Mouse (Mus musculus): ENCODE results near the gene Snx7. TPM values are rescaled to one million over a fixed set of nuclear protein-coding genes. Genes with fewer than 3 reads are reported as not detected.

Snx7 gene
- polyA plus RNA-seq, 1 experiment from 2014 or later: 85.6 TPM

GRCm38 (mm10) chr3:117788800-117789693 lies 79.7 kb downstream of the Snx7 start:
- H3K9ac ChIP-seq (ENCODE audit: low read depth, low read length): no peak overlapping the region
- ATAC-seq: peak; percentile 11; the same call in 1 of the 2 replicates
- no peak overlapping the region for H3K27ac ChIP-seq (ENCODE audit: low read length)
- no peaks in the 10 kb centered on the region for H3K9me3 ChIP-seq (ENCODE audit: control insufficient read depth, low read length)
- no peak overlapping the region for H3K4me2 ChIP-seq (ENCODE audit: low read depth, low read length)
- H3K4me3 ChIP-seq (ENCODE audit: low read length): no peak overlapping the region
- H3K4me1 ChIP-seq (ENCODE audit: control insufficient read depth, insufficient read depth, low read length): no peaks in the 10 kb centered on the region
- 67% methylated on average over 14 of the region's 14 CpGs for WGBS
- no peaks in the 10 kb centered on the region for H3K36me3 ChIP-seq (ENCODE audit: control insufficient read depth, insufficient read depth, low read length)
- no peaks in the 10 kb centered on the region for H3K27me3 ChIP-seq (replicated peaks; ENCODE audit: control insufficient read depth, insufficient read depth, low read length)

GRCm38 (mm10) chr3:117787247-117787646 lies 81.5 kb downstream of the Snx7 start:
- 72% methylated on average over 6 of the region's 6 CpGs for WGBS
- H3K27ac ChIP-seq (ENCODE audit: low read length): no peak overlapping the region
- H3K27me3 ChIP-seq (replicated peaks; ENCODE audit: control insufficient read depth, insufficient read depth, low read length): no peaks in the 10 kb centered on the region
- ATAC-seq: no peak
- H3K4me3 ChIP-seq (ENCODE audit: low read length): no peak overlapping the region
- H3K4me1 ChIP-seq (ENCODE audit: control insufficient read depth, insufficient read depth, low read length): no peaks in the 10 kb centered on the region
- H3K9ac ChIP-seq (ENCODE audit: low read depth, low read length): no peak overlapping the region
- no peak overlapping the region for H3K4me2 ChIP-seq (ENCODE audit: low read depth, low read length)
- H3K36me3 ChIP-seq (ENCODE audit: control insufficient read depth, insufficient read depth, low read length): no peaks in the 10 kb centered on the region
- no peaks in the 10 kb centered on the region for H3K9me3 ChIP-seq (ENCODE audit: control insufficient read depth, low read length)

GRCm38 (mm10) chr3:117752151-117752757 lies 116.5 kb downstream of the Snx7 start:
- WGBS: 82% methylated on average over 5 of the region's 5 CpGs
- Histone ChIP-seq H3K9me3 (ENCODE audit: control insufficient read depth, low read length) (no peaks in the 10 kb centered on the region), H3K4me3 (ENCODE audit: low read length) (no peak overlapping the region), H3K27ac (ENCODE audit: low read length) (no peak overlapping the region), H3K4me1 (ENCODE audit: control insufficient read depth, insufficient read depth, low read length) (no peaks in the 10 kb centered on the region), H3K36me3 (ENCODE audit: control insufficient read depth, insufficient read depth, low read length) (no peaks in the 10 kb centered on the region), H3K27me3 (replicated peaks; ENCODE audit: control insufficient read depth, insufficient read depth, low read length) (no peaks in the 10 kb centered on the region), H3K4me2 (ENCODE audit: low read depth, low read length) (no peak overlapping the region), H3K9ac (ENCODE audit: low read depth, low read length) (no peak overlapping the region)
- ATAC-seq: no peak

- H3K9me3 ChIP-seq (ENCODE audit: control insufficient read depth, low read length): no peaks in the 10 kb centered on the region
- WGBS: 66% methylated on average over 2 of the region's 2 CpGs
- no peak overlapping the region for H3K9ac ChIP-seq (ENCODE audit: low read depth, low read length)
- no peaks in the 10 kb centered on the region for H3K36me3 ChIP-seq (ENCODE audit: control insufficient read depth, insufficient read depth, low read length)
- H3K4me3 ChIP-seq (ENCODE audit: low read length): no peak overlapping the region
- no peak for ATAC-seq
- H3K4me2 ChIP-seq (ENCODE audit: low read depth, low read length): no peak overlapping the region
- no peaks in the 10 kb centered on the region for H3K27me3 ChIP-seq (replicated peaks; ENCODE audit: control insufficient read depth, insufficient read depth, low read length)
- no peak overlapping the region for H3K27ac ChIP-seq (ENCODE audit: low read length)
- H3K4me1 ChIP-seq (ENCODE audit: control insufficient read depth, insufficient read depth, low read length): no peaks in the 10 kb centered on the region
Observed at GRCm38 (mm10) chr3:117751665-117752064, 117.1 kb downstream of the Snx7 start.

- no peak overlapping the region for H3K4me3 ChIP-seq (ENCODE audit: low read length)
- H3K4me2 ChIP-seq (ENCODE audit: low read depth, low read length): no peak overlapping the region
- no peaks in the 10 kb centered on the region for H3K9me3 ChIP-seq (ENCODE audit: control insufficient read depth, low read length)
- H3K36me3 ChIP-seq (ENCODE audit: control insufficient read depth, insufficient read depth, low read length): no peaks in the 10 kb centered on the region
- H3K27me3 ChIP-seq (replicated peaks; ENCODE audit: control insufficient read depth, insufficient read depth, low read length): no peaks in the 10 kb centered on the region
- ATAC-seq: no peak
- WGBS: 86% methylated on average over 3 of the region's 3 CpGs
- no peaks in the 10 kb centered on the region for H3K4me1 ChIP-seq (ENCODE audit: control insufficient read depth, insufficient read depth, low read length)
- H3K27ac ChIP-seq (ENCODE audit: low read length): no peak overlapping the region
- no peak overlapping the region for H3K9ac ChIP-seq (ENCODE audit: low read depth, low read length)
Observed at GRCm38 (mm10) chr3:117749256-117749655, 119.5 kb downstream of the Snx7 start.

- 76% methylated on average over 5 of the region's 5 CpGs for WGBS
- Histone ChIP-seq H3K4me3 (ENCODE audit: low read length) (no peak overlapping the region), H3K4me1 (ENCODE audit: control insufficient read depth, insufficient read depth, low read length) (no peaks in the 10 kb centered on the region), H3K36me3 (ENCODE audit: control insufficient read depth, insufficient read depth, low read length) (no peaks in the 10 kb centered on the region), H3K4me2 (ENCODE audit: low read depth, low read length) (no peak overlapping the region), H3K9ac (ENCODE audit: low read depth, low read length) (no peak overlapping the region), H3K27ac (ENCODE audit: low read length) (no peak overlapping the region), H3K27me3 (replicated peaks; ENCODE audit: control insufficient read depth, insufficient read depth, low read length) (no peaks in the 10 kb centered on the region), H3K9me3 (ENCODE audit: control insufficient read depth, low read length) (no peaks in the 10 kb centered on the region)
- no peak for ATAC-seq
Observed at GRCm38 (mm10) chr3:117739760-117740159, 129.0 kb downstream of the Snx7 start.

- no peak overlapping the region for H3K27ac ChIP-seq (ENCODE audit: low read length)
- no peak overlapping the region for H3K4me2 ChIP-seq (ENCODE audit: low read depth, low read length)
- no peak overlapping the region for H3K9ac ChIP-seq (ENCODE audit: low read depth, low read length)
- no peaks in the 10 kb centered on the region for H3K27me3 ChIP-seq (replicated peaks; ENCODE audit: control insufficient read depth, insufficient read depth, low read length)
- H3K36me3 ChIP-seq (ENCODE audit: control insufficient read depth, insufficient read depth, low read length): no peaks in the 10 kb centered on the region
- ATAC-seq: no peak
- H3K9me3 ChIP-seq (ENCODE audit: control insufficient read depth, low read length): no peaks in the 10 kb centered on the region
- H3K4me3 ChIP-seq (ENCODE audit: low read length): no peak overlapping the region
- 87% methylated on average over 4 of the region's 4 CpGs for WGBS
- no peaks in the 10 kb centered on the region for H3K4me1 ChIP-seq (ENCODE audit: control insufficient read depth, insufficient read depth, low read length)
Observed at GRCm38 (mm10) chr3:117732661-117733060, 136.1 kb downstream of the Snx7 start.

Small RNA genes within 50 kb of the gene (microRNA-seq; reads per million reads assigned to microRNA genes)
- gene Gm24811: not detected

All from intestine, embryonic 16.5 days (tissue).